Mouse (Mus musculus) liver, embryonic 14.5 days (tissue): ENCODE data around the gene Triobp.

Source experiments
- CTCF ChIP-seq: IDR thresholded peaks from 2 replicates; pipeline ENCODE4 v1.5.1; 2016; ENCODE audit warnings: antibody characterized with exemption, low read depth, control low read depth
- EP300 ChIP-seq: IDR thresholded peaks from 2 replicates; pipeline ENCODE4 v1.6.1; 2016; ENCODE audit warnings: antibody characterized with exemption, low read depth

GRCm38 (mm10) chr15:78936403-78936802 lies 11.1 kb upstream of the Triobp start:
- TF ChIP-seq CTCF (no peak), EP300 (no peak)
